Mouse (Mus musculus) hematopoietic stem cell, adult 5-6 weeks (primary cell): ENCODE results near the gene Lyrm2. TPM values are rescaled to one million over a fixed set of nuclear protein-coding genes. Genes with fewer than 3 reads are reported as not detected.

Experiments used
- ATAC-seq, 2 experiments: fragments of 125-278 bp in 1 of 2; replicated peaks in 1 of 2; 2 replicates each; pipeline ENCODE4 v1.8.0; 2016 to 2017; ENCODE audit warnings: inconsistent platforms in 2 of 2, mild to moderate bottlenecking in 2 of 2, moderate number of reproducible peaks in 2 of 2, low read depth in 1 of 2, moderate TSS enrichment in 1 of 2; ENCODE audit not compliant: low FRiP score in 2 of 2, poor library complexity in 2 of 2, severe bottlenecking in 2 of 2, insufficient read depth in 1 of 2, low TSS enrichment in 1 of 2
- total RNA-seq: library from RNA; stranded (forward); fragments of 172-1452, 232-1000 nt; gene quantifications from 2 replicates; pipeline ENCODE4 v1.2.3, GENCODE M21; 2017

Lyrm2 gene
- total RNA-seq, 1 experiment from 2014 or later = 57.4 TPM

- no peak for ATAC-seq
Measured at GRCm38 (mm10) chr4:32834541-32834940, 34.5 kb downstream of the Lyrm2 start.

DNA sequence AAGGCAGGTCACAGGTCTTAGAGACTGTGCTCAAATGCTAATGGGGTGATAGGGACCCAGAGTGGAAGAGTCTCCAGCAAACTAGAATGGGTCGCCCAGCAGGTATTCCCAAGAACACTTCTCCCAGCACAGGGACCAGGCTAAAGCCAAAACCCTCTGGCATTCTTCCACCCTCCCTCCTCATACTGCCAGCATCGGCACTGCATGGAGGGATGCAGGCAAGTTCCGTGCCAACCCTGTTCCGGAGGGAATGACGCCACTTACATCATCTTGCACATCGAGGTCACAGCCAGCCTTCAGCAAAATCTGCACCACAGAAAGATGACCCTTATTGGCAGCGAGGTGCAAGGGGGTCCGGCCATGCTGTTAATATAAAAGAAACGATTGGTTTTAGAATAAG lies 36.0 kb downstream of the Lyrm2 start:
- ATAC-seq = no peak

GRCm38 (mm10) chr4:32838401-32838800 lies 38.3 kb downstream of the Lyrm2 start:
- no peak for ATAC-seq

Other genes starting within 250 kb of the Lyrm2 start
- not detected in 2 replicates for gene Gja10, start 197.5 kb upstream of the Lyrm2 start, total RNA-seq
- 62.2 and 66.9 TPM in 2 replicates for gene Casp8ap2, start 184.8 kb upstream of the Lyrm2 start, total RNA-seq
- 79.4 and 101 TPM in 2 replicates for gene Mdn1, start 143.1 kb upstream of the Lyrm2 start, total RNA-seq
- gene Ankrd6, start 150.6 kb downstream of the Lyrm2 start, total RNA-seq = 2.8 and 5.0 TPM in 2 replicates
- gene Rragd, start 182.8 kb downstream of the Lyrm2 start, total RNA-seq = 0.35 and 0.56 TPM in 2 replicates
- gene Ube2j1, start 231.2 kb downstream of the Lyrm2 start, total RNA-seq = 53.3 and 58.7 TPM in 2 replicates